Mouse (Mus musculus) G1E (cell line): ENCODE data around the gene Sec14l4. TPM values are rescaled to one million over a fixed set of nuclear protein-coding genes. Genes with fewer than 3 reads are reported as not detected.

Experiments used
- ATAC-seq: 2 replicates; pipeline ENCODE4 v1.8.0; 2016; ENCODE audit warnings: mild to moderate bottlenecking; ENCODE audit not compliant: insufficient number of reproducible peaks, poor library complexity, low FRiP score, severe bottlenecking; ENCODE audit errors: extremely low read depth
- DNase-seq: peaks from one replicate; pipeline ENCODE4 v3.0.0; 2012; ENCODE audit warnings: low spot score
- H3K27me3 ChIP-seq: 2 replicates; pipeline ENCODE4 v1.6.1; 2012; ENCODE audit warnings: mild to moderate bottlenecking, low read length, inconsistent platforms; ENCODE audit not compliant: insufficient read depth
- H3K36me3 ChIP-seq: replicated peaks from 2 replicates; pipeline ENCODE3; 2012; ENCODE audit warnings: mild to moderate bottlenecking, inconsistent platforms
- H3K4me1 ChIP-seq: 2 replicates; pipeline ENCODE4 v1.6.1; 2012; ENCODE audit warnings: low read depth, low read length, inconsistent platforms, mixed read lengths; ENCODE audit not compliant: insufficient read depth
- H3K4me3 ChIP-seq: 2 replicates; pipeline ENCODE4 v1.5.1; 2012; ENCODE audit warnings: low read depth, mild to moderate bottlenecking, inconsistent platforms, low read length, moderate library complexity, mixed read lengths
- H3K9me3 ChIP-seq: replicated peaks from 2 replicates; pipeline ENCODE4 v1.6.1; 2012; ENCODE audit warnings: inconsistent platforms
- CTCF ChIP-seq: IDR thresholded peaks from 2 replicates; pipeline ENCODE4 v1.5.1; 2012; ENCODE audit warnings: low read depth, low read length, inconsistent platforms, mixed read lengths
- GATA1 ChIP-seq: IDR thresholded peaks from 2 replicates; pipeline ENCODE4 v1.6.1; 2012; ENCODE audit warnings: borderline replicate concordance, low read length, inconsistent platforms, mixed read lengths
- GATA2 ChIP-seq: IDR thresholded peaks from 2 replicates; pipeline ENCODE4 v1.6.1; 2012; ENCODE audit warnings: low read depth, low read length, inconsistent platforms, borderline replicate concordance
- POLR2AphosphoS5 ChIP-seq: IDR thresholded peaks from 2 replicates; pipeline ENCODE4 v1.6.1; 2012; ENCODE audit warnings: low read depth, low read length, inconsistent platforms; ENCODE audit not compliant: insufficient replicate concordance
- TAL1 ChIP-seq: conservative IDR thresholded peaks from 2 replicates; pipeline ENCODE4 v1.6.1; 2012; ENCODE audit warnings: low read depth, low read length, inconsistent platforms, mixed read lengths
- polyA plus RNA-seq: library from polyadenylated mRNA; stranded (reverse); fragments of >175 nt; gene quantifications from 2 replicates; pipeline ENCODE4 v1.2.3, GENCODE M21; 2012
- total RNA-seq, 2 experiments: library from RNA; stranded (forward) in 1 of 2; stranded (reverse) in 1 of 2; fragments of 200-1000 nt in 1 of 2; fragments of >200 nt in 1 of 2; fragmentation: Nextera tagmentation in 1 of 2; gene quantifications; 2 replicates each; pipeline ENCODE4 v1.2.3; 2014 to 2017

The Sec14l4 gene
- total and polyA plus RNA-seq, 3 experiments, result 0.11 TPM; not detected in 2

- Histone ChIP-seq H3K4me1 (no peaks in the 10 kb centered on the region), H3K4me3 (no peak overlapping the region), H3K9me3 (peaks cover 10% of the 10 kb centered on the region), H3K27me3 (peaks cover 24% of the 10 kb centered on the region), H3K36me3 (no peaks in the 10 kb centered on the region)
- no peak for DNase-seq
- TF ChIP-seq GATA1 (no peak), POLR2AphosphoS5 (no peak), TAL1 (no peak), GATA2 (no peak), CTCF (no peak)
- no peak for ATAC-seq
Observed at GRCm38 (mm10) chr11:4027066-4027465, 4.2 kb upstream of the Sec14l4 start.

DNA sequence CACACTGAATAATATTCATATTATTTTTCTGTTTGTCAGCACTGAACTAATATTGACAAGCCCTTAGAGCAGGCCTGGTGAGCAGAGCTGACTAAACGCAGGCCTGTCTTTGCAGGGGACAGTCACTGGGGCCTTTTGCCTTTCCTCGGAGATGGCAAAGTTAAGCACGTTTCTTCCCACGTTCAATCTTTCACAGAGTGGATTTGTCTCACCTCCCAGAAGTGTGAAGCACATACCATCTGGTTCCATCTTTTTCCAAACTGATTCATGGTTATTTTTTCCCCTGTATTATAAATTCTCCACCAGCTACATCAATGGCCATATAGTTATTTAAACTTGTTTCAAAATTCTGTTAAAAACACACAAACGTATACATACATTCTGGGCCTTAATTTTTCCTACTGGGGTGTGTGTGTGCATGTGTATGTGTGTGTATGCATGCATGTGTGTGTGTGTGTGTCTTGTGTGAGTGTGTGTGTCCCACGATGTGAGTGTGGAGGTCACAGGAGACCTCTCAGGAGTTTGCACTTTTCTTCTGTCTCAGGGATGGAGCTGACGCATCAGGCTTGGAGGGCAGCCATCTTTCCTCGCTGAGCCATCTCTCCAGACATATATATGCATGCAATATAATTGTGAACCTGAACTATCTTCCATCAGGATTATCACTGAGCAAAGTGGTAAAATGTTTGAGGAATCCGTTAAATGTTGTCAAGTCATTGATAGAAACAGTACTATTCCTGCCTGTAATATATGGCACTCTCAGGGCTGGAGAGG, 3.5 kb upstream of the Sec14l4 start:
- Histone ChIP-seq H3K9me3 (peaks cover 4% of the 10 kb centered on the region), H3K27me3 (peaks cover 24% of the 10 kb centered on the region), H3K4me1 (no peaks in the 10 kb centered on the region), H3K36me3 (no peaks in the 10 kb centered on the region), H3K4me3 (no peak overlapping the region)
- TF ChIP-seq GATA2, result no peak
- TF ChIP-seq POLR2AphosphoS5, result no peak
- no peak for TF ChIP-seq GATA1
- no peak for TF ChIP-seq CTCF
- TF ChIP-seq TAL1, result no peak
- ATAC-seq (no peak), DNase-seq (no peak)

DNA sequence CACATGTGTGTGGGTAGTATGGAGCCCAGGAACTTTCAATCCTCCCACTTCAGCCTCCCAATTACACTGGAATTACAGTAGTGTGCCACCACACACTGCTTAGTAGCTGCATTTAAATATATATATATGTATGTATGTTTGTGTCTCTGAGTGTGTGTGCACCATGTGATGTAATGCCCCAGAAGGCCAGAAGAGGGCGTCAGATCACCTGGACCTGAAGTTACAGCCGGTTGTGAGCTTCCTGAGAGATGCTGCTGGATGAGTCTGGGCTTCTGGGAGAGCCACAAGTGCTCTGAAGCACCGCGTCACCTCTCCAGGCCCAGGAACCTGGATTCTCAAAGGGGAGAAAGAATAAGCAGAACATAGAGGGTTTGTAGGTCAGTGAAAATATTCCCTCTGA, 1.9 kb upstream of the Sec14l4 start:
- TF ChIP-seq GATA1, result no peak
- no peak for TF ChIP-seq GATA2
- no peak for ATAC-seq
- Histone ChIP-seq H3K27me3 (peaks cover 22% of the 10 kb centered on the region), H3K36me3 (no peaks in the 10 kb centered on the region), H3K4me3 (no peak overlapping the region), H3K9me3 (no peaks in the 10 kb centered on the region), H3K4me1 (no peaks in the 10 kb centered on the region)
- DNase-seq, result no peak

DNA sequence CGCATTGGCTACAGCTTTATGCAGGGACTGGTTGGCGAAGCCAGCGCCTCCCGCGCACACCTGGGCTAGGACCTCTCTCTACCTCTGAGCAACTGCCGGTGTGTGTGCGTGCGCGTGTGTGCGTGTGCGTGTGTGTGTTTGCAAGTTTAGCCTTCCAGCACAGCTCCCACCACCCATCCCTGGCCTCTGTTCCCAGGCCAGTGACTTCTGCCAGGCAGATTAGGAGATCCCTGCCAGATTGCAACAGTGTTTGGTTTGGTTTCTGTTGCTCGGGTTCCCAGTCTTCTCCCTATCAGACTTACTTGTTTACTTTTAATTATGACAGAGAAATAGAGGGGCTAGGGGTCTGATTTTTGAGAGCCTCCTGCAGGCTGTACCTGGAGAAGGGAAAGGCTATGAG, 699 bp downstream of the Sec14l4 start:
- Histone ChIP-seq H3K9me3 (no peaks in the 10 kb centered on the region), H3K4me3 (no peak overlapping the region), H3K27me3 (peaks cover 16% of the 10 kb centered on the region), H3K4me1 (no peaks in the 10 kb centered on the region; the same call in 1 of the 2 replicates), H3K36me3 (no peaks in the 10 kb centered on the region)
- TF ChIP-seq TAL1, result no peak
- no peak for TF ChIP-seq GATA1
- no peak for TF ChIP-seq CTCF
- DNase-seq, result no peak
- ATAC-seq, result no peak

DNA sequence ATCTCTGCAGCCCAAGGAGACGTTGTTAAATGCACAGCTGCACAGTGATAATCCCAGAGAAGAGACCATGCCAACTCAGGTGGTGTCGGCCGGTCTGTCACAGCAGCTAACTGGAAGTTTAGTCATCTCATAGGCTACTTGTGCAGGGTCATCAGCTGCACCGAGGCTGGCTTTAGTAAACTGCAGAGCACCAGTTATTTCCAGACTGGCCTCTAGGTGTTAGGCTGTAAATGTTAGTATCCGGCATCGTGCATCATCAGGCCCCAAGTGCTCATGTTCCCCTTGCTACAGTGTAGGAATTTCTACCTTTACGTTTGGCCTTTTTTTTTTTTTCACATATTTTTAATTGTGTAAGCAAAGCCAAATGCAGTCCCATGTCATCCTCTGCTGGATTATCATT, 2.2 kb downstream of the Sec14l4 start:
- ATAC-seq, result no peak
- Histone ChIP-seq H3K36me3 (no peaks in the 10 kb centered on the region), H3K9me3 (no peaks in the 10 kb centered on the region), H3K4me1 (no peaks in the 10 kb centered on the region; the same call in 1 of the 2 replicates), H3K4me3 (no peak overlapping the region), H3K27me3 (peaks cover 18% of the 10 kb centered on the region)
- DNase-seq, result no peak
- no peak for TF ChIP-seq GATA2
- TF ChIP-seq GATA1, result no peak
- TF ChIP-seq CTCF, result no peak
- TF ChIP-seq TAL1, result no peak
- no peak for TF ChIP-seq POLR2AphosphoS5

- Histone ChIP-seq H3K9me3 (no peaks in the 10 kb centered on the region), H3K36me3 (no peaks in the 10 kb centered on the region), H3K4me1 (no peaks in the 10 kb centered on the region; the same call in 1 of the 2 replicates), H3K27me3 (peaks cover 18% of the 10 kb centered on the region), H3K4me3 (no peak overlapping the region)
- DNase-seq (no peak), ATAC-seq (no peak)
- no peak for TF ChIP-seq GATA1
- no peak for TF ChIP-seq CTCF
- TF ChIP-seq TAL1, result no peak
- TF ChIP-seq POLR2AphosphoS5, result no peak
- TF ChIP-seq GATA2, result no peak
Observed at GRCm38 (mm10) chr11:4034169-4034568, 2.9 kb downstream of the Sec14l4 start.

DNA sequence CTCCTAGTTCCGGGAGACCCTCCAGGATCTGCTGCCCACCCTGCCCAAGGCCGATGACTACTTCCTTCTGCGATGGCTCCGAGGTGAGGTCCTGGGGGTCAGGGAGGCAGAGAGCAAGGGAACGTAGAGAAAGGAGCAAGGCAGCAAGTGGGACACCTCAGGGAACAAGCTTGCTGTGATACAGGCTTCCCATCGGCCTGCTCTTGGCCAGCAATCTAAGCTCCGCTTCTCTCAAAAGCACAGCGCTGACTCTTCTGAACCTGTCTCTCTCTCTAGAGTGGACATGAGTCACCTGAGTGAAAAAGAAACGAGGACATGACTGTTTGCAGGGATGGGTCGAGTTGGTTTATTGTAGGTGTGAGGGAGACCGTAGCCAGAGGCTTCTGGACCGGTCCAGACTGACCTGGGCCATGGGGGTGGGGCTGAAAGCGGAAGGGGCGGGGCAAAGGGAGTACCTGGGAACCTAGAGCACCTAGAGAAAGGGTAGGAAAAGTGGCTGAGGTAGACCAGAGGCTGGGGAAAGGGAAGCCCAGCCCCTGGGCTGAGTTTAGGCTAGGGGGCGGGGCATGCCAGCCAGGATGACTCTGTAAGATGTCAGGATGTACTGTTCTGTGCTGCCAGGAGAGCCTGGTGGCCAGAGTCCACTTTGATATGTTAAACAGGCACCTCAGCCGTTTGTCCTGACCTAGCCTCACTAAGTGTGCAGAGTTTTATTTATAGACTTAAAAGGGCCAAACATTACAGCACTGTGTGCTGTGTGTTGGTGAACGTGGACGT, 4.0 kb downstream of the Sec14l4 start:
- H3K27me3 ChIP-seq, result peaks cover 16% of the 10 kb centered on the region
- no peaks in the 10 kb centered on the region; the same call in 1 of the 2 replicates for H3K4me1 ChIP-seq
- ATAC-seq, result no peak
- DNase-seq, result no peak
- TF ChIP-seq POLR2AphosphoS5, result no peak
- TF ChIP-seq GATA1, result no peak
- TF ChIP-seq GATA2, result no peak
- TF ChIP-seq TAL1, result no peak
- TF ChIP-seq CTCF, result no peak
- H3K9me3 ChIP-seq, result no peaks in the 10 kb centered on the region
- no peaks in the 10 kb centered on the region for H3K36me3 ChIP-seq
- no peak overlapping the region for H3K4me3 ChIP-seq
